Mouse (Mus musculus) lung, postnatal 0 days (tissue): ENCODE results near the gene 4931428F04Rik.
A peak's percentile ranks its signal among the peaks of the same experiment; 100 is the strongest.

Experiments used
- CTCF ChIP-seq: IDR thresholded peaks from 2 replicates; pipeline ENCODE4 v1.5.1; 2016; ENCODE audit warnings: antibody characterized with exemption, mild to moderate bottlenecking
- EP300 ChIP-seq: IDR thresholded peaks from 2 replicates; pipeline ENCODE4 v1.6.1; 2016; ENCODE audit warnings: antibody characterized with exemption, mild to moderate bottlenecking, control low read depth

- TF ChIP-seq CTCF, result peak; percentile 100
- TF ChIP-seq EP300, result no peak
Observed at GRCm38 (mm10) chr8:105259721-105260320, 29.8 kb downstream of the 4931428F04Rik start.
